Mouse (Mus musculus) CH12.LX (cell line): ENCODE measurements around the gene Nfic. TPM values are rescaled to one million over a fixed set of nuclear protein-coding genes. Genes with fewer than 3 reads are reported as not detected.

Experiments
- DNase-seq: peaks from one replicate; pipeline ENCODE4 v3.0.0-alpha.2; 2013; ENCODE audit errors: extremely low read depth
- H3K27ac ChIP-seq: 2 replicates; pipeline ENCODE4 v1.5.1; 2012; ENCODE audit warnings: low read depth, mild to moderate bottlenecking, control low read depth, moderate library complexity; ENCODE audit not compliant: insufficient read depth
- H3K27me3 ChIP-seq: replicated peaks from 2 replicates; pipeline ENCODE3; 2012; ENCODE audit warnings: inconsistent platforms
- H3K36me3 ChIP-seq, 2 experiments: replicated peaks in 1 of 2; 2 replicates each; pipeline versions ENCODE3 to v1.6.1; 2012; ENCODE audit warnings: inconsistent platforms in 1 of 2, low read length in 1 of 2, mild to moderate bottlenecking in 1 of 2, mixed read lengths in 1 of 2, moderate library complexity in 1 of 2; ENCODE audit not compliant: control insufficient read depth in 1 of 2, insufficient read depth in 1 of 2
- H3K4me1 ChIP-seq, 2 experiments: 2 replicates each; pipeline ENCODE4 v1.6.1; 2012; ENCODE audit warnings: inconsistent platforms in 1 of 2, moderate library complexity in 1 of 2; ENCODE audit not compliant: insufficient read depth in 2 of 2, control insufficient read depth in 1 of 2
- H3K4me2 ChIP-seq: 2 replicates; pipeline ENCODE4 v1.6.1; 2012; ENCODE audit warnings: low read depth, mild to moderate bottlenecking, control low read depth; ENCODE audit not compliant: poor library complexity, insufficient read depth, severe bottlenecking
- H3K4me3 ChIP-seq, 3 experiments: fragments of 150-350 bp in 1 of 3; sonication (generic) in 1 of 3; replicated peaks in 1 of 3; 2 replicates each; pipeline versions ENCODE3 to v1.5.1; 2011 to 2012; ENCODE audit warnings: low read depth in 2 of 3, low read length in 2 of 3, mild to moderate bottlenecking in 2 of 3, moderate library complexity in 2 of 3, control low read depth in 1 of 3, improper control_type of control experiment in 1 of 3, inconsistent platforms in 1 of 3, mixed read lengths in 1 of 3; ENCODE audit not compliant: poor library complexity in 1 of 3
- H3K79me2 ChIP-seq: replicated peaks from 2 replicates; pipeline ENCODE4 v1.6.1; 2012; ENCODE audit warnings: mild to moderate bottlenecking, moderate library complexity; ENCODE audit not compliant: control insufficient read depth, poor library complexity, insufficient read depth, severe bottlenecking; ENCODE audit errors: extremely low read depth
- H3K9ac ChIP-seq: 2 replicates; pipeline ENCODE4 v1.6.1; 2012; ENCODE audit warnings: low read depth, mild to moderate bottlenecking, control low read depth, moderate library complexity; ENCODE audit not compliant: insufficient read depth
- H3K9me3 ChIP-seq: replicated peaks from 2 replicates; pipeline ENCODE3; 2012; ENCODE audit warnings: low read length, inconsistent platforms, mixed read lengths
- CHD2 ChIP-seq: IDR thresholded peaks from 2 replicates; pipeline ENCODE4 v1.6.1; 2011; ENCODE audit warnings: low read length, improper control_type of control experiment
- CTCF ChIP-seq, 2 experiments: IDR thresholded peaks in 1 of 2; conservative IDR thresholded peaks in 1 of 2; 2 replicates each; pipeline ENCODE4 v1.5.1; 2011 to 2012; ENCODE audit warnings: low read depth in 2 of 2, low read length in 2 of 2, improper control_type of control experiment in 1 of 2, inconsistent platforms in 1 of 2, mild to moderate bottlenecking in 1 of 2, moderate library complexity in 1 of 2
- ETS1 ChIP-seq: conservative IDR thresholded peaks from 2 replicates; pipeline ENCODE4 v1.6.1; 2012; ENCODE audit warnings: low read depth, mild to moderate bottlenecking, inconsistent platforms, low read length, improper control_type of control experiment, moderate library complexity
- JUN ChIP-seq: IDR thresholded peaks from 2 replicates; pipeline ENCODE4 v1.6.1; 2011; ENCODE audit warnings: low read depth, mild to moderate bottlenecking, low read length, improper control_type of control experiment, moderate library complexity; ENCODE audit not compliant: insufficient read depth
- JUND ChIP-seq: conservative IDR thresholded peaks from 2 replicates; pipeline ENCODE4 v1.6.1; 2011; ENCODE audit warnings: low read depth, low read length, improper control_type of control experiment
- MAX ChIP-seq: IDR thresholded peaks from 2 replicates; pipeline ENCODE4 v1.6.1; 2011; ENCODE audit warnings: low read length, improper control_type of control experiment
- MAZ ChIP-seq: IDR thresholded peaks from 2 replicates; pipeline ENCODE4 v1.6.1; 2012; ENCODE audit warnings: low read depth, mild to moderate bottlenecking, inconsistent platforms, low read length, improper control_type of control experiment, moderate library complexity
- MEF2A ChIP-seq: IDR thresholded peaks from 2 replicates; pipeline ENCODE4 v1.6.1; 2014; ENCODE audit warnings: low read depth, mild to moderate bottlenecking, inconsistent platforms, low read length, improper control_type of control experiment, borderline replicate concordance
- MXI1 ChIP-seq: IDR thresholded peaks from 2 replicates; pipeline ENCODE4 v1.6.1; 2011; ENCODE audit warnings: mild to moderate bottlenecking, low read depth, low read length, improper control_type of control experiment
- MYC ChIP-seq: IDR thresholded peaks from 2 replicates; pipeline ENCODE4 v1.6.1; 2011; ENCODE audit warnings: low read depth, mild to moderate bottlenecking, improper control_type of control experiment, low read length
- NRF1 ChIP-seq: IDR thresholded peaks from 2 replicates; pipeline ENCODE4 v1.6.1; 2014; ENCODE audit warnings: low read depth, mild to moderate bottlenecking, inconsistent platforms, low read length, improper control_type of control experiment, moderate library complexity
- POLR2A ChIP-seq: IDR thresholded peaks from 2 replicates; pipeline ENCODE4 v1.6.1; 2011; ENCODE audit warnings: low read depth, mild to moderate bottlenecking, improper control_type of control experiment, low read length
- SMC3 ChIP-seq: IDR thresholded peaks from 2 replicates; pipeline ENCODE4 v1.6.1; 2011; ENCODE audit warnings: low read depth, low read length, improper control_type of control experiment
- UBTF ChIP-seq: IDR thresholded peaks from 2 replicates; pipeline ENCODE4 v1.6.1; 2012; ENCODE audit warnings: low read depth, mild to moderate bottlenecking, inconsistent platforms, low read length, improper control_type of control experiment, moderate library complexity
- ZMIZ1 ChIP-seq: IDR thresholded peaks from 2 replicates; pipeline ENCODE4 v1.6.1; 2012; ENCODE audit warnings: low read depth, mild to moderate bottlenecking, inconsistent platforms, low read length, improper control_type of control experiment
- ZNF384 ChIP-seq: IDR thresholded peaks from 2 replicates; pipeline ENCODE4 v1.6.1; 2012; ENCODE audit warnings: low read depth, low read length, improper control_type of control experiment, inconsistent platforms
- dilution Hi-C: fragments of 300-500 bp; cut with MboI; formaldehyde crosslinking; loops from 2 replicates; pipeline ENCODE4 v1.14.3; 2020; ENCODE audit warnings: low sequenced_read_pairs; ENCODE audit not compliant: extremely low pct_unique_long_range_greater_than_20kb, extremely low pct_ligation_motif_present
- in situ Hi-C: fragments of 300-500 bp; cut with MboI; formaldehyde crosslinking; loops from 3 replicates; pipeline ENCODE4 v1.14.3; 2019; ENCODE audit warnings: low sequenced_read_pairs, low pct_ligation_motif_present, low pct_unique_long_range_greater_than_20kb, mixed read lengths
- polyA plus RNA-seq: library from polyadenylated mRNA; unstranded; fragments of >175 nt; gene quantifications from 2 replicates; pipeline ENCODE4 v1.2.1, GENCODE M21; 2012; ENCODE audit warnings: low read depth; ENCODE audit not compliant: insufficient read length
- total RNA-seq, 2 experiments: library from RNA; depleted of rRNA; stranded (reverse); fragments of 300-350 nt in 1 of 2; fragments of >200 nt in 1 of 2; gene quantifications; 2 replicates each; pipeline ENCODE4 v1.2.3; 2012 to 2014

The Nfic gene
- total and polyA plus RNA-seq, 3 experiments = 0.07 to 4.7 (median 4.0) TPM

- Histone ChIP-seq H3K9me3 (no peaks in the 10 kb centered on the region), H3K9ac (no peak overlapping the region), H3K4me1 (no peaks in the 10 kb centered on the region; a peak in 1 of 4 replicates), H3K4me2 (no peak overlapping the region), H3K4me3 (no peak overlapping the region), H3K36me3 (peaks cover 29 to 54% of the 10 kb centered on the region in 2 experiments), H3K79me2 (no peaks in the 10 kb centered on the region), H3K27me3 (no peaks in the 10 kb centered on the region), H3K27ac (no peak overlapping the region)
- DNase-seq = no peak
- TF ChIP-seq JUND (no peak), JUN (no peak), MAZ (no peak), MYC (no peak), MXI1 (no peak), ZMIZ1 (no peak), UBTF (no peak), MAX (no peak), ETS1 (no peak), CTCF (conservative IDR thresholded peaks at IDR 0.05 in 1 of 2, IDR thresholded peaks at IDR 0.05 in 1 of 2; ENCODE audit: low read depth in 2 of 2, low read length in 2 of 2) (no peak), POLR2A (no peak), NRF1 (no peak), MEF2A (no peak), CHD2 (no peak), SMC3 (no peak)
- dilution Hi-C loops = no loop called here
- in situ Hi-C loops = no loop called here
Observed at GRCm38 (mm10) chr10:81393456-81394063, 61.9 kb downstream of the Nfic start.

GRCm38 (mm10) chr10:81392781-81393185, 62.7 kb downstream of the Nfic start, which contains the start of gene Smim24:
Smim24 (plus strand) TSS chr10:81393051.
- Histone ChIP-seq H3K4me3 (no peak within 1 kb of the TSS), H3K4me2 (no peak within 1 kb of the TSS), H3K79me2 (no peaks in the 10 kb centered on the region), H3K27ac (no peak within 1 kb of the TSS), H3K9me3 (no peaks in the 10 kb centered on the region), H3K4me1 (no peaks in the 10 kb centered on the region; a peak in 1 of 4 replicates), H3K27me3 (no peaks in the 10 kb centered on the region), H3K36me3 (peaks cover 37 to 58% of the 10 kb centered on the region in 2 experiments), H3K9ac (no peak within 1 kb of the TSS)
- no peak for DNase-seq
- TF ChIP-seq ZNF384 = no peak
- in situ Hi-C loops (no loop called here), dilution Hi-C loops (no loop called here)
